Mouse (Mus musculus): ENCODE data around the gene Actg1. TPM values are rescaled to one million over a fixed set of nuclear protein-coding genes. Genes with fewer than 3 reads are reported as not detected.
"Not testable (repeated sequence)": the region's sequence is repeated elsewhere in the genome, so short reads cannot be mapped to it uniquely, and the experiment has no call there.

Gene Actg1
- polyA plus RNA-seq, 1 experiment from 2014 or later, result 2,033 TPM

- Histone ChIP-seq H3K36me3 (no peaks in the 10 kb centered on the region), H3K4me1 (peaks cover 82% of the 10 kb centered on the region), H3K4me3 (no peak overlapping the region), H3K27me3 (ENCODE audit: insufficient read depth, poor library complexity, severe bottlenecking) (no peaks in the 10 kb centered on the region; the same call in 1 of the 2 replicates), H3K27ac (no peak overlapping the region), H3K9me3 (no peaks in the 10 kb centered on the region)
- no peak for DNase-seq (ENCODE audit: low spot score)
- WGBS, result 94% methylated on average over 4 of the region's 4 CpGs
Measured at GRCm38 (mm10) chr11:120356900-120357299, 8.6 kb upstream of the Actg1 start.

DNA sequence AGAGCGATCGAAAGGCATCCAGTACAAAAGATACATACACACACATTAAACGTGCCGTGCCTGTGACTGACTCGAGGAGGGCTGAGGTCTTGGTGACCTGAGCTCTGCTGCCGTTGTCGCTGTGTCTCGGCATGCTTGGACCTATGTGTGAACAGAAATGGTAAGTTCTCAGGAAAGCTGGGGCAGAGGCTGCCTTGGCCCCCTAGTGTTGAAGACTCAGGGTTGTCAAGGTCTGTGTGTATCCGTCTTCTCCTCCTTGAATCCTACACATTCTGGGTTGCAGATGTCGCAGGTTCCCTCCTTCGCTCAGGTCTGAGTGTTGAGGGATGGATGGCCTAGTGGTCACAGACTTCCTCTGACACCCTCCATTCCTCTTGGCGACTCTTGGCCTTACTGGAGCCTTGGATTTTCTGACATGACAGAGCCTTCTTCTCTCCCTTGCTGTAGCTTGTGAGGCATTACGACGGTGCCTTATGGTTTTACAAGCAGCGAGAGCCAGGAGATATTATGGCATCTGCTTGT lies 8.0 kb upstream of the Actg1 start:
- Histone ChIP-seq H3K27me3 (ENCODE audit: insufficient read depth, poor library complexity, severe bottlenecking) (no peaks in the 10 kb centered on the region; the same call in 1 of the 2 replicates), H3K4me3 (no peak overlapping the region), H3K4me1 (peaks cover 85% of the 10 kb centered on the region), H3K27ac (peak overlapping the region; percentile 10; the same call in 1 of the 2 replicates), H3K9me3 (no peaks in the 10 kb centered on the region), H3K36me3 (no peaks in the 10 kb centered on the region)
- DNase-seq (ENCODE audit: low spot score), result no peak
- 78% methylated on average over 15 of the region's 15 CpGs for WGBS

DNA sequence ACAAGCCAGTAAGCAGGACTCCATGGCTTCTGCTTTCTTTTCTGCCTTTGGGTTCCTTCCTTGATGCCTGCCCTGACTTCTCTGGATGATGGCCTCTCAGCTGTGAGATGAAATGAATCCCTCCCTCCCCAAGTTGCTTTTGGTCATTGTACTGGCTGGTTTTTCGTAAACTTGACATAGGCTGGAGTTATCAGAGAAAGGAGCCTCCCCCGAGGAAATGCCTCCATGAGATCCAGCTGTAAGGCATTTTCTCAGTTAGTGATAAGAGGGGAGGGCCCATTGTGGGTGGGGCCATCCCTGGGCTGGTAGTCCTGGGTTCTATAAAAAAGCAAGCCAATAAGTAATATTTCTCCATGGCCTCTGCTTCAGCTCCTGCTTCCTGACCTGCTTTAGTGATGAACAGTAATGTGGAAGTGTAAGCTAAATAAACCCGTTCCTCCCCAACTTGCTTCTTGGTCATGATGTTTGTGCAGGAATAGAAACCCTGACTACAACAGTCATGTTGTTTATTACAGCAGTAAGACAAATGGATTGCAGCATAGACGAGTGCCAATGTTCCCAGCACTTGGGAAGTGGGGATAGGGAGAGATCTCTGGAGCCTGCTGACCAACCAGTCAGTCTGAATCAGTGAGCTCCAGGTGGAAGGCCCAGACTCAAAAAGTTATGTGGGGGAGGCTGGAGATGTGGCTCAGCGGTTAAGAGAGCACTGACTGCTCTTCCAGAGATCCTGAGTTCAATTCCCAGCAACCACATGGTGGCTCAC lies 7.1 kb upstream of the Actg1 start:
- Histone ChIP-seq H3K27me3 (ENCODE audit: insufficient read depth, poor library complexity, severe bottlenecking) (no peaks in the 10 kb centered on the region; the same call in 1 of the 2 replicates), H3K4me1 (peaks cover 86% of the 10 kb centered on the region), H3K27ac (peak overlapping the region; percentile 87; the same call in 1 of the 2 replicates), H3K4me3 (peak overlapping the region; percentile 22; the same call in 1 of the 2 replicates), H3K36me3 (no peaks in the 10 kb centered on the region), H3K9me3 (no peaks in the 10 kb centered on the region)
- no peak for DNase-seq (ENCODE audit: low spot score)
- 45% methylated on average over 5 of the region's 5 CpGs for WGBS

GRCm38 (mm10) chr11:120354304-120355276 lies 6.2 kb upstream of the Actg1 start:
- peak; percentile 75 for DNase-seq (ENCODE audit: low spot score)
- Histone ChIP-seq H3K27ac (peak overlapping the region; percentile 87; the same call in 1 of the 2 replicates), H3K4me3 (peak overlapping the region; percentile 22; the same call in 1 of the 2 replicates), H3K9me3 (no peaks in the 10 kb centered on the region), H3K36me3 (no peaks in the 10 kb centered on the region), H3K27me3 (ENCODE audit: insufficient read depth, poor library complexity, severe bottlenecking) (no peaks in the 10 kb centered on the region; the same call in 1 of the 2 replicates), H3K4me1 (peaks cover 85% of the 10 kb centered on the region)
- 84% methylated on average over 17 of the region's 17 CpGs for WGBS

DNA sequence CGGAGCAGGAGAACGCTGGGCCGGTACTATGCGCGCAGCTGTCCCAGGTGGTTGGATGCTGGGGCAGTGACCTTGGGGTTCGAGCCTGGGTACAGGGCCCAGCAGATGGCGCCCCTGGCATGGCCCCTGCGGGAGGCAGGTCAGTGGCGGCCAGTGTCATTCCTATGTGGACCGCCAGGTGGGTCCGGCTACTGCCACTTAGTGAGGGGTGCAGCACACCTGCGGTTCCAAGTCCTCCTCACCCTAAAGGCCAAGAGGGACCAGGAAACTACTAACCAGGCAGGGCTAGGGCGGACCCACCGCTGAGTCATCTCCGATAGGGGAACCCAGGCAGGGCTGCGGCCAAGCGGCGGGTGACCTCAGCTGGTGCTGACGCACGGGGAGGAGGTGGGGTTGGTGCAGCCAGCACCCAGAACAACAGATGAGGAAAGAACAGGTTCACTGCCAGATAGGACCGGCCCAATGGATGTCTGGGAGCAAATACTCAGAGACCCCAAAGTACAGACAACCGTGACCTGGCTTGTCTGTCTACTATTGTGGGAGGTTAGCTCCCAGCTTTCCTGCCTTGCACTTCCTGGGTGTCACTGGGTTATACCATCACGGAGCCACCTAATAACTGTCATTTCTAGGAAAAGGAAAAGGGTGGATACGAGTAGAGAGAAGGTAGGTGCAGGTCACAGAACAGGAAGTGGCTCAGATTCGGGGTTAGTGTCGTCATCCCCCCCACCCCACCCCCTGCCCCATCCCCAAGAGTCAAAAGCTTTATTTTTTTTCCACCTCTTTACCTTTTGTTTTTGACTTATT lies 5.4 kb upstream of the Actg1 start:
- no peaks in the 10 kb centered on the region for H3K36me3 ChIP-seq
- 18% methylated on average over 26 of the region's 26 CpGs for WGBS
- H3K4me1 ChIP-seq, result peaks cover 80% of the 10 kb centered on the region
- peak overlapping the region; percentile 87 for H3K27ac ChIP-seq
- DNase-seq (ENCODE audit: low spot score), result peak; percentile 93
- H3K4me3 ChIP-seq, result peak overlapping the region; percentile 47
- no peaks in the 10 kb centered on the region for H3K27me3 ChIP-seq (ENCODE audit: insufficient read depth, poor library complexity, severe bottlenecking)
- H3K9me3 ChIP-seq, result no peaks in the 10 kb centered on the region

DNA sequence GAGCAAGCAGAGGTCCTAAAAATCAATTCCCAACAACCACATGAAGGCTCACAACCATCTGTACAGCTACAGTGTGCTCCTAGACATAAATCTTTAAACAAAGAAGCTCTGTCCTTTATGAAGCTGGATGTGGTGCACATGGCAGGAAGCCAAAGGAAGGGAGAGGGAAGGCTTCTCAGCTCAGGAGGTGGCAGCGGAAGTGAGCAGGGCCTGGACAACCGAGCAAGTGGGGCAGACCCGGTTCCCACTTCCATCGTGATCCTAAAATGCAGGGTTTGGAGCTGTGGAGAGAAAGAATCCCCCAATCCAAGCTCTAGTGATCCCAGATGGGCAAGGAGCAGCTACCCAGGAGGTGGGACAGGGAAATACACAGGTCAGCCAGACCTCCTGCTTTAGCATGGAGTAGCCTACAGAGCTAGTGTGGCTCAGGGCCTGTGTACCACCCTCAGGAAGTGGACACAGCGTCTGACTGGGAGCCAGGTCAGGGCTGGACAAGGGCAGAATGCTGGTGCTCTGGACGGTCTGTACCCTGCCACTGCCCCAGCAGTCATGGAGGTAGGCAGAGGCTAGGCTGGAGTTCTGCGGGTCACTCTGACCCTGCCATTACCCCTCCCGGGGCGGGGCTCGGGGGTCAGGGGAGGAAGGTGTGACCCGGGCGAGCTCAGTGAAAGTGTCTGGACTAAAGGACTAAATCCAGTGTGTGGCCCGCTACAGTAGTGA lies 4.4 kb upstream of the Actg1 start:
- DNase-seq (ENCODE audit: low spot score), result peak; percentile 79
- no peaks in the 10 kb centered on the region for H3K27me3 ChIP-seq (ENCODE audit: insufficient read depth, poor library complexity, severe bottlenecking)
- H3K9me3 ChIP-seq, result no peaks in the 10 kb centered on the region
- peak overlapping the region; percentile 87 for H3K27ac ChIP-seq
- no peaks in the 10 kb centered on the region for H3K36me3 ChIP-seq
- WGBS, result 57% methylated on average over 13 of the region's 13 CpGs
- peaks cover 70% of the 10 kb centered on the region for H3K4me1 ChIP-seq
- no peak overlapping the region for H3K4me3 ChIP-seq

- H3K9me3 ChIP-seq; H3K27me3 ChIP-seq (ENCODE audit: insufficient read depth, poor library complexity, severe bottlenecking); H3K36me3 ChIP-seq; H3K4me3 ChIP-seq: not testable (repeated sequence)
- DNase-seq (ENCODE audit: low spot score), result peak; percentile 72
- WGBS, result 92% methylated on average over 5 of the region's 5 CpGs
- H3K27ac ChIP-seq, result peak overlapping the region; percentile 100
- H3K4me1 ChIP-seq, result peaks cover 65% of the 10 kb centered on the region
Measured at GRCm38 (mm10) chr11:120352093-120352350, 3.7 kb upstream of the Actg1 start.

GRCm38 (mm10) chr11:120351250-120352092 lies 3.1 kb upstream of the Actg1 start:
- no peaks in the 10 kb centered on the region for H3K27me3 ChIP-seq (ENCODE audit: insufficient read depth, poor library complexity, severe bottlenecking)
- WGBS, result 83% methylated on average over 10 of the region's 10 CpGs
- no peaks in the 10 kb centered on the region for H3K9me3 ChIP-seq
- H3K27ac ChIP-seq, result peak overlapping the region; percentile 100
- H3K36me3 ChIP-seq, result peaks cover 7% of the 10 kb centered on the region
- peak overlapping the region; percentile 95 for H3K4me3 ChIP-seq
- H3K4me1 ChIP-seq, result peaks cover 64% of the 10 kb centered on the region
- DNase-seq (ENCODE audit: low spot score), result peak; percentile 74

- no peaks in the 10 kb centered on the region for H3K9me3 ChIP-seq
- DNase-seq (ENCODE audit: low spot score), result peak; percentile 83
- peaks cover 9% of the 10 kb centered on the region for H3K36me3 ChIP-seq
- 14% methylated on average over 11 of the region's 11 CpGs for WGBS
- no peaks in the 10 kb centered on the region for H3K27me3 ChIP-seq (ENCODE audit: insufficient read depth, poor library complexity, severe bottlenecking)
- peak overlapping the region; percentile 95 for H3K4me3 ChIP-seq
- peaks cover 59% of the 10 kb centered on the region for H3K4me1 ChIP-seq
- H3K27ac ChIP-seq, result peak overlapping the region; percentile 100
Measured at GRCm38 (mm10) chr11:120350711-120351110, 2.4 kb upstream of the Actg1 start.

- peaks cover 53% of the 10 kb centered on the region for H3K4me1 ChIP-seq
- no peaks in the 10 kb centered on the region for H3K9me3 ChIP-seq
- DNase-seq (ENCODE audit: low spot score), result peak; percentile 98
- H3K4me3 ChIP-seq, result peak overlapping the region; percentile 95
- H3K27me3 ChIP-seq (ENCODE audit: insufficient read depth, poor library complexity, severe bottlenecking), result no peaks in the 10 kb centered on the region
- peaks cover 13% of the 10 kb centered on the region for H3K36me3 ChIP-seq
- WGBS, result under 1% methylated on average over 67 of the region's 68 CpGs
- peak overlapping the region; percentile 100 for H3K27ac ChIP-seq
Measured at GRCm38 (mm10) chr11:120349986-120350702, 1.8 kb upstream of the Actg1 start.
